Mouse (Mus musculus) liver, embryonic 16.5 days (tissue): ENCODE measurements around the gene Srsf5. TPM values are rescaled to one million over a fixed set of nuclear protein-coding genes. Genes with fewer than 3 reads are reported as not detected.

Experiments used
- ATAC-seq: fragments of 200-750 bp; cut with Nextera tagmentation; 2 replicates; pipeline ENCODE4 v1.8.0; 2017; ENCODE audit warnings: low read depth, mild to moderate bottlenecking, moderate number of reproducible peaks, moderate library complexity
- H3K27ac ChIP-seq: fragments of 300-500 bp; sonication (generic); 2 replicates; pipeline ENCODE4 v1.5.1; 2014; ENCODE audit warnings: mild to moderate bottlenecking, low read length
- H3K27me3 ChIP-seq: fragments of 300-500 bp; sonication (generic); 2 replicates; pipeline ENCODE4 v1.6.1; 2014; ENCODE audit warnings: low read depth, low read length, mixed read lengths; ENCODE audit not compliant: control insufficient read depth, insufficient read depth
- H3K36me3 ChIP-seq: fragments of 300-500 bp; sonication (generic); 2 replicates; pipeline ENCODE4 v1.6.1; 2014; ENCODE audit warnings: mild to moderate bottlenecking; ENCODE audit not compliant: control insufficient read depth, insufficient read depth
- H3K4me1 ChIP-seq: fragments of 300-500 bp; sonication (generic); 2 replicates; pipeline ENCODE4 v1.6.1; 2014; ENCODE audit warnings: low read depth, low read length, mixed read lengths; ENCODE audit not compliant: control insufficient read depth
- H3K4me2 ChIP-seq: fragments of 300-500 bp; sonication (generic); 2 replicates; pipeline ENCODE4 v1.6.1; 2014; ENCODE audit warnings: low read depth, low read length, mixed read lengths
- H3K4me3 ChIP-seq: fragments of 300-500 bp; sonication (generic); 2 replicates; pipeline ENCODE4 v1.5.1; 2014; ENCODE audit warnings: low read depth, mild to moderate bottlenecking, low read length
- H3K9ac ChIP-seq: fragments of 300-500 bp; sonication (generic); 2 replicates; pipeline ENCODE4 v1.6.1; 2014; ENCODE audit warnings: low read depth, low read length
- H3K9me3 ChIP-seq: fragments of 300-500 bp; sonication (generic); replicated peaks from 2 replicates; pipeline ENCODE4 v1.6.1; 2016; ENCODE audit warnings: low read length; ENCODE audit not compliant: control insufficient read depth
- WGBS: fragments of 180-500 bp; shearing (Covaris S2); extraction: QIAGEN DNeasy Blood & Tissue Kit; methylation state at CpG from one replicate; pipeline ENCODE4 v1.1.7; 2014; ENCODE audit not compliant: insufficient replicate concordance; 5-methylcytosine and 5-hydroxymethylcytosine counted together
- polyA plus RNA-seq: library from polyadenylated mRNA; unstranded; fragments of >200 nt; fragmentation: Nextera tagmentation; extraction: Ambion mirVana; gene quantifications from 2 replicates; pipeline ENCODE4 v1.2.1, GENCODE M21; 2015

The Srsf5 gene
- 273 and 294 TPM in 2 replicates for polyA plus RNA-seq

GRCm38 (mm10) chr12:80945334-80945995, at the start of gene Srsf5:
Srsf5 (plus strand) TSS chr12:80945504.
- H3K36me3 ChIP-seq = peaks cover 32% of the 10 kb centered on the region
- under 1% methylated on average over 57 of the region's 57 CpGs for WGBS
- H3K27me3 ChIP-seq = no peaks in the 10 kb centered on the region
- peak within 1 kb of the TSS; percentile 94 for H3K4me3 ChIP-seq
- no peaks in the 10 kb centered on the region for H3K9me3 ChIP-seq
- peak; percentile 76 for ATAC-seq
- peak within 1 kb of the TSS; percentile 97 for H3K27ac ChIP-seq
- H3K4me1 ChIP-seq = peaks cover 50% of the 10 kb centered on the region
- peak within 1 kb of the TSS; percentile 96 for H3K9ac ChIP-seq
- peak within 1 kb of the TSS; percentile 71 for H3K4me2 ChIP-seq

DNA sequence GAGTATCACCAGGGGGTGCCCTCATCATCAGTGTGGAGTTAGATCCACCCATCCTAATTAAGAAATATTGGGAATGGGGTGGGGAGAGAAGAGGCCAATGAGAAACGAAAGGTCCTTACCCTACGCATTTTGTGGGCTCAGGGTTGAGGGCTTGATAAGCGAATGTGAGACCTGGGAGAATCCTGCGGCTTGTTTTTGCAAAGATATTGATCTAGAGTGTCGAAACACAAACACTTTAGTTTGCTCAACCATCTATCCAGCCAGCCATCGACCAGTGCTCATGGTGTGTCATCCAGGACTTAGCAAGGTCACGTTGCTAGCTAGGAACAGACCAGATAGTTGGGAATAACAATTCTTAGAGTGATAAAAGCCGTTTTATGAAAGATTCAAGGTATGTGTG, 35.7 kb upstream of the Srsf5 start:
- peak; percentile 88 for ATAC-seq
- Histone ChIP-seq H3K36me3 (no peaks in the 10 kb centered on the region), H3K27ac (peak overlapping the region; percentile 55), H3K27me3 (no peaks in the 10 kb centered on the region), H3K4me3 (no peak overlapping the region), H3K9ac (no peak overlapping the region), H3K4me1 (no peaks in the 10 kb centered on the region), H3K9me3 (no peaks in the 10 kb centered on the region), H3K4me2 (no peak overlapping the region)
- WGBS = 54% methylated on average over 8 of the region's 8 CpGs

DNA sequence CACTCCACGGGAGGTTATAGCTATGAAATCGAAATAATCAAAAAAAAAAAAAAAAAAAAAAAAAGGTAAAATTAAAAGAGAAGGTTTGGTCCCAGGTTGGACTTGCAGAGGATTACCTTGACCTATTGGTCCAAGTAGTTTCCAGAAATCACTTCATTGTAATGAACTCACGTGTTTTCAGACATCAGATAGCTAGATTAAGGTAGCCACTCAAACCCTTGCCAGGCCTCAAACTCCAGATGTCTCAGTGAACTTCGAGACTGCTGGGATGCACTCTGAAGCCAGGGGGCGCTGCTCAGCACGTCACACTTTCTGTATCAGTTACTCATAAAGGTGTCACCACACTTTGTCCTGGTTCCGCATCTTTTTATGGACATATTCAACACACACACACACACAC, 27.5 kb upstream of the Srsf5 start:
- H3K4me3 ChIP-seq = no peak overlapping the region
- no peak overlapping the region for H3K27ac ChIP-seq
- H3K4me1 ChIP-seq = no peaks in the 10 kb centered on the region; the same call in 1 of the 2 replicates
- peaks cover 6% of the 10 kb centered on the region for H3K27me3 ChIP-seq
- H3K9ac ChIP-seq = no peak overlapping the region
- no peaks in the 10 kb centered on the region for H3K36me3 ChIP-seq
- no peak overlapping the region for H3K4me2 ChIP-seq
- peak; percentile 43; the same call in 1 of the 2 replicates for ATAC-seq
- no peaks in the 10 kb centered on the region for H3K9me3 ChIP-seq
- 43% methylated on average over 7 of the region's 7 CpGs for WGBS

DNA sequence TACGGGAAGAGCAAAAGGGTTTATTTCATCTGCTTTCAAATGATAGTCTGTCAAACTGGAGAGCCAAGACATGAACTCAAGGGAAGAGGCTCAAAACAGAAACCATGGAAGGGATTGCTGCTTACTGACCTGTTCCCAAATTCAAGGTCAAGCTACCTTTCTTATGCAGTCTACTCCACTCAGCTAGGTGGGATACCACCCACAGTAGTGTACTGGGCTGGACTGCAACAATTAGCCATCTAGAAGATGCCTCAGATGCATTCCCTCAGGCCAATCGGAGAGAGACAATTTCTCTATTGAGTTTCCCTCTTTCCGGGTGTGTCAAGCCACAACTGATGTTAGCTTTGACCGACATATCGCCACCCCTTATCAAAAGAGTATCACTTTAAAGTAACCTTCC, 24.0 kb upstream of the Srsf5 start:
- Histone ChIP-seq H3K27ac (no peak overlapping the region), H3K27me3 (peaks cover 10% of the 10 kb centered on the region), H3K36me3 (no peaks in the 10 kb centered on the region), H3K9me3 (no peaks in the 10 kb centered on the region), H3K4me1 (peaks cover 12% of the 10 kb centered on the region), H3K4me2 (no peak overlapping the region), H3K4me3 (no peak overlapping the region), H3K9ac (no peak overlapping the region)
- ATAC-seq = no peak
- WGBS = 67% methylated on average over 5 of the region's 5 CpGs

- ATAC-seq = peak; percentile 57; the same call in 1 of the 2 replicates
- H3K9ac ChIP-seq = no peak overlapping the region
- H3K4me3 ChIP-seq = no peak overlapping the region
- H3K27me3 ChIP-seq = peaks cover 10% of the 10 kb centered on the region
- peaks cover 22% of the 10 kb centered on the region for H3K4me1 ChIP-seq
- H3K4me2 ChIP-seq = 0 out of 2 replicates have a peak overlapping the region, but pooled peaks have one; percentile 11
- 20% methylated on average over 7 of the region's 7 CpGs for WGBS
- H3K9me3 ChIP-seq = no peaks in the 10 kb centered on the region
- no peaks in the 10 kb centered on the region for H3K36me3 ChIP-seq
- H3K27ac ChIP-seq = no peak overlapping the region
Measured at GRCm38 (mm10) chr12:80922869-80923268, 22.4 kb upstream of the Srsf5 start.

- Histone ChIP-seq H3K9ac (no peak overlapping the region), H3K4me2 (no peak overlapping the region), H3K27ac (no peak overlapping the region), H3K4me3 (no peak overlapping the region), H3K27me3 (peaks cover 10% of the 10 kb centered on the region), H3K36me3 (no peaks in the 10 kb centered on the region), H3K9me3 (no peaks in the 10 kb centered on the region), H3K4me1 (peaks cover 22% of the 10 kb centered on the region)
- no peak for ATAC-seq
- WGBS = 51% methylated on average over 5 of the region's 5 CpGs
Measured at GRCm38 (mm10) chr12:80923602-80924001, 21.7 kb upstream of the Srsf5 start.

DNA sequence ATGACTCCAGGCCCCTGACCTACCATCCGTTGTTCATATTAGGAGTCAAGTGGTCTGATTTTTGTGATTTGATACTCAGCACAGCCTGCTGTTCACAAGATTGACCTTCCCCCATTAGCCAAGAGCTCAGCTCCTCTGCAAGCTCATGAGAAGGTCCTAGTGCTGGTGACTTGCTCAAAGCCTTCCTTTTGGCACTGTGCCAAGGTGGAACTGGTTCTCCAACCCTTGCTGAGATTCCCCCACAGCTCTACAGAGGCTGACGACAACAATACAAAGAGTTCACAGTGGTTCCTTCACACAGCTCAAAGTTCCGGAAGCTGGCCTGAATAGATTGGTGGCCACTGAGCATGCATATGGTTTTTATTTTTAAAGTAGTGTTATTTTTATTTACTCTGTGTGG, 21.1 kb upstream of the Srsf5 start:
- ATAC-seq = no peak
- peaks cover 10% of the 10 kb centered on the region for H3K27me3 ChIP-seq
- peaks cover 25% of the 10 kb centered on the region for H3K4me1 ChIP-seq
- no peak overlapping the region for H3K4me2 ChIP-seq
- no peak overlapping the region for H3K9ac ChIP-seq
- H3K9me3 ChIP-seq = no peaks in the 10 kb centered on the region
- WGBS = 60% methylated on average over 3 of the region's 3 CpGs
- H3K36me3 ChIP-seq = no peaks in the 10 kb centered on the region
- no peak overlapping the region for H3K27ac ChIP-seq
- H3K4me3 ChIP-seq = no peak overlapping the region

GRCm38 (mm10) chr12:80925919-80926318, 19.4 kb upstream of the Srsf5 start:
- Histone ChIP-seq H3K9ac (no peak overlapping the region), H3K36me3 (no peaks in the 10 kb centered on the region), H3K4me1 (peaks cover 41% of the 10 kb centered on the region), H3K27ac (peak overlapping the region; percentile 56), H3K4me2 (no peak overlapping the region), H3K27me3 (peaks cover 10% of the 10 kb centered on the region), H3K4me3 (no peak overlapping the region), H3K9me3 (no peaks in the 10 kb centered on the region)
- WGBS = 67% methylated on average over 7 of the region's 7 CpGs
- ATAC-seq = no peak

DNA sequence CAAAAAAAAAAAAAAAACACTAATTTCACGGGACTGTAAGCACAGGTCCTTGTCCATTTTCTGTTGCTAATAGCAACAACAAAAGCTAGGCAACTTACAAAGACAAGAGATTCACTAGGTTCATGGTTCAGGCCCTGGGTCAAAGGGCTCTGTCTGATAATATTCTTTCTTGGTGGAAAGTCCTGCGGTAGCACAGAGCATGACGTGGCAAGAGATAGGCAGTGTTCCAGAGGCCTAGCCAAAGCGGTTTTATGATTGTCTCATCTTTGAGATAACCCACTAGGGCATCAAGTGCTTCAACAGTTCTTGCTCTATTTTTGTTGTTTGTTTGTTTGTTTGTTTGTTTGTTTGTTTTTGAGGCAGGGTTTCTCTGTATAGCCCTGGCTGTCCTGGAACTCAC, 18.8 kb upstream of the Srsf5 start:
- no peak overlapping the region for H3K9ac ChIP-seq
- no peaks in the 10 kb centered on the region for H3K36me3 ChIP-seq
- peak; percentile 48 for ATAC-seq
- no peak overlapping the region for H3K27ac ChIP-seq
- peaks cover 45% of the 10 kb centered on the region for H3K4me1 ChIP-seq
- peaks cover 5% of the 10 kb centered on the region; the same call in 1 of the 2 replicates for H3K27me3 ChIP-seq
- no peak overlapping the region for H3K4me2 ChIP-seq
- H3K4me3 ChIP-seq = no peak overlapping the region
- WGBS = 29% methylated on average over 4 of the region's 4 CpGs
- H3K9me3 ChIP-seq = no peaks in the 10 kb centered on the region
